Mouse (Mus musculus) hindbrain, embryonic 12.5 days (tissue): Measurements from ENCODE around the gene Nos1ap. TPM values are rescaled to one million over a fixed set of nuclear protein-coding genes. Genes with fewer than 3 reads are reported as not detected.

Experiments
- ATAC-seq: fragments of 200-750 bp; cut with Nextera tagmentation; 2 replicates; pipeline ENCODE4 v1.8.0; 2017; ENCODE audit warnings: moderate TSS enrichment; ENCODE audit not compliant: low FRiP score
- H3K27ac ChIP-seq: fragments of 300-500 bp; sonication (generic); 2 replicates; pipeline ENCODE4 v1.5.1; 2016; ENCODE audit warnings: mild to moderate bottlenecking
- H3K27me3 ChIP-seq: fragments of 300-500 bp; sonication (generic); 2 replicates; pipeline ENCODE4 v1.6.1; 2016; ENCODE audit warnings: mild to moderate bottlenecking
- H3K36me3 ChIP-seq: fragments of 300-500 bp; sonication (generic); 2 replicates; pipeline ENCODE4 v1.6.1; 2016; ENCODE audit warnings: mild to moderate bottlenecking
- H3K4me1 ChIP-seq: fragments of 300-500 bp; sonication (generic); 2 replicates; pipeline ENCODE4 v1.6.1; 2016
- H3K4me2 ChIP-seq: fragments of 300-500 bp; sonication (generic); replicated peaks from 2 replicates; pipeline ENCODE4 v1.6.1; 2016; ENCODE audit warnings: mild to moderate bottlenecking
- H3K4me3 ChIP-seq: fragments of 300-500 bp; sonication (generic); 2 replicates; pipeline ENCODE4 v1.5.1; 2016; ENCODE audit warnings: mild to moderate bottlenecking
- H3K9ac ChIP-seq: fragments of 300-500 bp; sonication (generic); 2 replicates; pipeline ENCODE4 v1.6.1; 2016; ENCODE audit warnings: mild to moderate bottlenecking, moderate library complexity
- H3K9me3 ChIP-seq: fragments of 300-500 bp; sonication (generic); replicated peaks from 2 replicates; pipeline ENCODE4 v1.6.1; 2016; ENCODE audit warnings: mild to moderate bottlenecking
- WGBS: fragments of 180-500 bp; shearing (Covaris S2); methylation state at CpG from one replicate; pipeline ENCODE4 v1.1.7; 2016; 5-methylcytosine and 5-hydroxymethylcytosine counted together
- polyA plus RNA-seq: library from polyadenylated mRNA; unstranded; fragments of >200 nt; fragmentation: Nextera tagmentation; extraction: Ambion mirVana; gene quantifications from 2 replicates; pipeline ENCODE4 v1.2.1, GENCODE M21; 2016

Nos1ap gene
- polyA plus RNA-seq, 1 experiment from 2014 or later, result 22.7 TPM

DNA sequence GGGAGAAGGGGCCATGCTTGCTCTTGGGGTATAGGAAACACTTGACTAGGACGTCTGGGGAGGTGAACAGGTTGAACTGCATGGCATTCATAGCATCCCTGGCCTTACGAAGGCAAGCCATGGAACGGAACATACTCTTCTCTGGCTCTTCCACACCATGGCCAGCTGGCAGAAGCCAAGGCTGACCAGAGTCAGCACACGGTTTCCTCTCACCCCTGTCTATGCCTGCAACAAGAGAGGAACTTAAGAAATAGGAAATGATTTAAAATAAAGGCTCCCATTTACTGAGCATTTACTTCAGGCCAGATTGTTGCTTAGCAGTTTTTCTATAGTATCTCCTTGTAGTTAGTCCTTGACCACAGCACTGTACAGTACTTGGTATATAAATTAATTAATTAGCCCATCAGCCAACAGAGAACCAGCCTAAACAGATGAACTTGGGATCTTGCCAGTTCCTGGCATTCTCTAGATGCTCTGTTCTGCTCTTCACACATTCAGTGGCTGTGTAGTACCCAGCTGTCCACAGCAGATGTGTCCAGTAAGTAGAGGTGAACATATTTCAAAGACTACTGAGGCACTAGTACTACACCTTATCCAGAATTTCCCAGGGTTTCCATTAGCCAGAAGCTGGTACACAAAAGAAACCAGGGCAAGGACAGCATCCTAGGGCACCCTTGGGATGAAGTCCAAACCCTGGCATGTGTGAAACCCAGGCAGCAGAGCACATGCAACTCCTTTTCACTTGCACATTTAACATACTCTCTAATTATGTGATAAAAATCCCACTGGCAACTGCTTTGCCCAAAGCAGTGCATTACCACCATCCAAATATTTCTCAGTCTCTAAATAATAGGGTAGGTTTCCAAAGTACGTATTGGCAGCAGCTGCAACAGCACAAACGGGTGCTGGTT is 123.3 kb downstream of the Nos1ap start:
- 80% methylated on average over 6 of the region's 6 CpGs for WGBS
- no peak for ATAC-seq
- Histone ChIP-seq H3K36me3 (no peaks in the 10 kb centered on the region), H3K4me2 (no peak overlapping the region), H3K9me3 (peaks cover 7% of the 10 kb centered on the region; the same call in 1 of the 2 replicates), H3K27me3 (no peaks in the 10 kb centered on the region), H3K27ac (no peak overlapping the region), H3K4me3 (no peak overlapping the region), H3K9ac (no peak overlapping the region), H3K4me1 (no peaks in the 10 kb centered on the region)

DNA sequence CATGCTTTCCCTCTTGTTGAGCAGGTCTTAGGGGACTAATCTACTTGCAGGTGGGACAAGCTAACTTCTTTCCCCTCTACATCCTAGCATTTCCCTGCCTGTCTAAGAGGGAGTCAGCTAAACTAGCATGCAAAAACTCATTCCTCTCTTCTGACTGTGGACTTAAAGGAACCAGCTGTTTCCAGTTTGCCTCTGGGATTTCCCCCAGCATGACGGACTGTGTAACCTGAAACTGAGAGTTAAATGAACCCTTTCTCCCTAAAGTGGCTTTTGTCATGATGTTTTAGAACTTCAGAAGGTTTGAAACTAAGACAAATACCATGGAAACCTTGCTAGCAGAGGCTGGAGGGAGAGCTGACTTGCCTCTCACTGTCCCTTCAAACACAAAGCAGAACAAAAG is 127.5 kb downstream of the Nos1ap start:
- H3K27me3 ChIP-seq, result no peaks in the 10 kb centered on the region
- ATAC-seq, result no peak
- H3K9ac ChIP-seq, result no peak overlapping the region
- H3K27ac ChIP-seq, result no peak overlapping the region
- no peaks in the 10 kb centered on the region for H3K36me3 ChIP-seq
- H3K4me1 ChIP-seq, result peaks cover 5% of the 10 kb centered on the region; the same call in 1 of the 2 replicates
- peaks cover 7% of the 10 kb centered on the region; the same call in 1 of the 2 replicates for H3K9me3 ChIP-seq
- no peak overlapping the region for H3K4me3 ChIP-seq
- no peak overlapping the region for H3K4me2 ChIP-seq
- WGBS, result 43% methylated on average over 1 of the region's 1 CpGs

- H3K9me3 ChIP-seq, result peaks cover 7% of the 10 kb centered on the region; the same call in 1 of the 2 replicates
- H3K27me3 ChIP-seq, result no peaks in the 10 kb centered on the region
- 48% methylated on average over 5 of the region's 5 CpGs for WGBS
- no peak overlapping the region for H3K4me2 ChIP-seq
- 0 out of 2 replicates have a peak, but pooled peaks have one; percentile 33 for ATAC-seq
- H3K9ac ChIP-seq, result no peak overlapping the region
- no peaks in the 10 kb centered on the region for H3K36me3 ChIP-seq
- H3K27ac ChIP-seq, result no peak overlapping the region
- H3K4me1 ChIP-seq, result peaks cover 5% of the 10 kb centered on the region; the same call in 1 of the 2 replicates
- H3K4me3 ChIP-seq, result no peak overlapping the region
These were observed 129.6 kb downstream of the Nos1ap start for GRCm38 (mm10) chr1:170459896-170460602.

DNA sequence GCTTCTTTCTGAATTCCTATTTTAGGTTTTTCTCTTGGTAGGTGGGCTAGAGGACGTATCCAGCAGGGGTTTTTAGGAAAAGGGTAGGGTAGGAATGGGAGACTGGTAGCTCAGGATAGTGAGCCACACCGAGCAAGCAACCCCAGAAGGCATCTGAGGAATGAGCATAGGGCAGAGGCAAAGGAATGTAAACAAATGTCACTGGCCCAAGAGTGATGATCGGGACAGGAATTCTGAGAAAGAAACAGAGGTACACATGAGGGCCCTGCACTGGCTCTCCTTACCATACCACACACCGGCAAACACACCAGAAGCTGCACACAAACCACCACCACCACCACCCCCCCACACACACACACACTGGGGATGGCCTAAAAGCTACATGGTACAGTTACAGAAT is 132.0 kb downstream of the Nos1ap start:
- WGBS, result 42% methylated on average over 4 of the region's 4 CpGs
- ATAC-seq, result no peak

GRCm38 (mm10) chr1:170455910-170456700 is 133.6 kb downstream of the Nos1ap start:
- 0 out of 2 replicates have a peak, but pooled peaks have one; percentile 27 for ATAC-seq
- no peak overlapping the region for H3K9ac ChIP-seq
- H3K27ac ChIP-seq, result no peak overlapping the region
- H3K4me3 ChIP-seq, result no peak overlapping the region
- 78% methylated on average over 14 of the region's 14 CpGs for WGBS
- H3K27me3 ChIP-seq, result no peaks in the 10 kb centered on the region
- H3K4me2 ChIP-seq, result no peak overlapping the region
- H3K9me3 ChIP-seq, result 0 out of 2 replicates have a peak, but pooled peaks cover 5% of the 10 kb centered on the region
- peaks cover 11% of the 10 kb centered on the region for H3K4me1 ChIP-seq
- no peaks in the 10 kb centered on the region for H3K36me3 ChIP-seq

More for the DNA sequence above, 132.0 kb downstream of the Nos1ap start:
- Histone ChIP-seq H3K9me3 (peaks cover 12% of the 10 kb centered on the region; the same call in 1 of the 2 replicates), H3K4me2 (no peak overlapping the region), H3K9ac (no peak overlapping the region), H3K27me3 (no peaks in the 10 kb centered on the region), H3K4me1 (peaks cover 11% of the 10 kb centered on the region), H3K36me3 (no peaks in the 10 kb centered on the region), H3K27ac (no peak overlapping the region), H3K4me3 (no peak overlapping the region)

- WGBS, result 90% methylated on average over 3 of the region's 3 CpGs
- Histone ChIP-seq H3K27ac (no peak overlapping the region), H3K36me3 (no peaks in the 10 kb centered on the region), H3K4me1 (peaks cover 11% of the 10 kb centered on the region), H3K9me3 (0 out of 2 replicates have a peak, but pooled peaks cover 5% of the 10 kb centered on the region), H3K9ac (no peak overlapping the region), H3K4me3 (no peak overlapping the region), H3K27me3 (no peaks in the 10 kb centered on the region), H3K4me2 (no peak overlapping the region)
- ATAC-seq, result no peak
These were observed 134.3 kb downstream of the Nos1ap start for GRCm38 (mm10) chr1:170455387-170455786.

GRCm38 (mm10) chr1:170453455-170453854 is 136.2 kb downstream of the Nos1ap start:
- H3K9me3 ChIP-seq, result 0 out of 2 replicates have a peak, but pooled peaks cover 5% of the 10 kb centered on the region
- no peaks in the 10 kb centered on the region for H3K36me3 ChIP-seq
- peaks cover 12% of the 10 kb centered on the region for H3K4me1 ChIP-seq
- ATAC-seq, result no peak
- H3K4me2 ChIP-seq, result no peak overlapping the region
- H3K27me3 ChIP-seq, result no peaks in the 10 kb centered on the region
- no peak overlapping the region for H3K9ac ChIP-seq
- no peak overlapping the region for H3K27ac ChIP-seq
- H3K4me3 ChIP-seq, result no peak overlapping the region
- WGBS, result 46% methylated on average over 3 of the region's 3 CpGs

- Histone ChIP-seq H3K36me3 (no peaks in the 10 kb centered on the region), H3K4me2 (no peak overlapping the region), H3K9ac (no peak overlapping the region), H3K4me1 (peaks cover 10% of the 10 kb centered on the region), H3K27ac (no peak overlapping the region), H3K4me3 (no peak overlapping the region), H3K27me3 (no peaks in the 10 kb centered on the region), H3K9me3 (no peaks in the 10 kb centered on the region)
- 26% methylated on average over 2 of the region's 2 CpGs for WGBS
- no peak for ATAC-seq
These were observed 141.4 kb downstream of the Nos1ap start for GRCm38 (mm10) chr1:170448244-170448643.

DNA sequence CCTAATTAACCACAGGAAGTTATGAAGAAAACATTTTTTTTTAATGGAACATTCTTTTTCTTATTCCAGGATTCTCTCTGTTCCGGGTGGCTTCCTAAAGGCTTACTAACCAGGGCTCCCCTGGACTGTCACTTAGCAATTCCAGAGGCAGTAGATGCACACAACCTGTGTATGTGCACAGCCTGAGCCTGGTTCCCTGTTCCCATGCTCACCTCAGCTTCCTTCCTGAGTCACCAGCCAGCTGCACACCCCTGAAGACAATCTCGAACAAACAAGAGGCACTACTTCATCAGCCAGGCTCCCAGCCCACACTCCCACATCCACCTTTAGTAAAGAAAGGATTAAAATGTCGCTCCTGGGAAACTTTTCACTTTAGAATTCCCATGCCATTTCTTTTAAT is 144.2 kb downstream of the Nos1ap start:
- Histone ChIP-seq H3K4me3 (no peak overlapping the region), H3K27me3 (no peaks in the 10 kb centered on the region), H3K9ac (no peak overlapping the region), H3K27ac (no peak overlapping the region), H3K4me1 (peaks cover 9% of the 10 kb centered on the region), H3K36me3 (no peaks in the 10 kb centered on the region), H3K4me2 (no peak overlapping the region), H3K9me3 (no peaks in the 10 kb centered on the region)
- ATAC-seq, result no peak
- 78% methylated on average over 3 of the region's 3 CpGs for WGBS

GRCm38 (mm10) chr1:170440367-170440766 is 149.3 kb downstream of the Nos1ap start:
- H3K4me1 ChIP-seq, result 0 out of 2 replicates have a peak, but pooled peaks cover 3% of the 10 kb centered on the region
- H3K4me2 ChIP-seq, result no peak overlapping the region
- no peaks in the 10 kb centered on the region for H3K27me3 ChIP-seq
- H3K9ac ChIP-seq, result no peak overlapping the region
- H3K4me3 ChIP-seq, result no peak overlapping the region
- H3K9me3 ChIP-seq, result no peaks in the 10 kb centered on the region
- no peaks in the 10 kb centered on the region for H3K36me3 ChIP-seq
- no peak overlapping the region for H3K27ac ChIP-seq
- 94% methylated on average over 10 of the region's 10 CpGs for WGBS
- ATAC-seq, result no peak

DNA sequence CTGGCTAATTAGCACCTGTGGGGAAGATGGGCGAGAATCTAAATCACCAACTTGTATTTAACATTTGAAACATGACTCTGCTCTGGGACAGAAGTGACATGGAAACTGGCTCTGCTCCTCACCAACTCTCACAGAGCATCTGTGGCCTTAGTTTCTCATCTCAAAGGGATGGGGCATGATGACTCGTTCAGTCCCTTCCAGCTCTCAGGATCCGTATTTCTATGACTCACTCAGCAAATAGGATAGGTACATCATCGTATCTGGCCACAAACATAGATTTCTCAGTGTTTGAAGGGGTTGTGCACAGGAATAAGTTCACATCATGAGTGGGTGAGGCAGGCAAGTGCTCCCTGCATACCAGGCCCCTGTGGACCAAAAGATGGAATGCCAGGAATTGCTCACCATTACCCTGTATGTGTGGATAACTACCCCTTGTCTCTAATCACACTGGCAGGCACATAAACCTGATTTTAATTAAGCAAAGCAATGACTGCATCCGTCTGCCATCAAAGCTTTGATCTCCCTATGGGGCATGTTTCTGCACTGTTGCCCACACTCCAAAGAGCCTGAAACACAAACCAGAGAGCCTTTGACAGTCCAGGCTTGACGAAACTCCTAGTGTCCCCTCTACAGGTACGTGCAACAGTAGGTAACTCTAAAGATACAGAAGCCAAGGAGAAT is 151.1 kb downstream of the Nos1ap start:
- no peak overlapping the region for H3K27ac ChIP-seq
- no peaks in the 10 kb centered on the region for H3K36me3 ChIP-seq
- H3K4me2 ChIP-seq, result no peak overlapping the region
- H3K27me3 ChIP-seq, result no peaks in the 10 kb centered on the region
- no peak overlapping the region for H3K9ac ChIP-seq
- H3K4me1 ChIP-seq, result 0 out of 2 replicates have a peak, but pooled peaks cover 3% of the 10 kb centered on the region
- no peak overlapping the region for H3K4me3 ChIP-seq
- H3K9me3 ChIP-seq, result no peaks in the 10 kb centered on the region
- no peak for ATAC-seq
- WGBS, result 57% methylated on average over 7 of the region's 7 CpGs
